Mouse (Mus musculus): ENCODE data around the gene Sipa1l2.

Sipa1l2 gene

DNA sequence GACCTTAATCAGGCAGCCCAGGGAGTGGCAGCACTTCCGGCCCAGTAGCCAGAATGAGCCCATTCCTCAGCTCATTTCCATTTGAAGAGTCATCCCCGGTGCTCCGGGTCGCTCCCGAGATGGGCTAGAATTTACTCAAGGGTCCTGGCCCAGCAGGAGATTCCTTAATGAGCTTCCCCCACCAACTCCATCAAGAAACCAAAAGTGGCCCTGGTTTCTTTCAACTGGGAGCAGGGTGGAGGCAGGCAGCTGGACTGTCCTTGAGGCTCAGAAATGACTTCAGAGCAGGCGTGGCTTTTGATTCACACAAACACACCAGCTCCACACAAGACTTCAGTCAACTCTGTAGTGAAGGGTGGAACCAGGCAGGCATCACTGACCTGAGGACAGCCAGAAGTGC is 109.0 kb downstream of the Sipa1l2 start:
- no peak for DNase-seq (ENCODE audit: low spot score)

DNA sequence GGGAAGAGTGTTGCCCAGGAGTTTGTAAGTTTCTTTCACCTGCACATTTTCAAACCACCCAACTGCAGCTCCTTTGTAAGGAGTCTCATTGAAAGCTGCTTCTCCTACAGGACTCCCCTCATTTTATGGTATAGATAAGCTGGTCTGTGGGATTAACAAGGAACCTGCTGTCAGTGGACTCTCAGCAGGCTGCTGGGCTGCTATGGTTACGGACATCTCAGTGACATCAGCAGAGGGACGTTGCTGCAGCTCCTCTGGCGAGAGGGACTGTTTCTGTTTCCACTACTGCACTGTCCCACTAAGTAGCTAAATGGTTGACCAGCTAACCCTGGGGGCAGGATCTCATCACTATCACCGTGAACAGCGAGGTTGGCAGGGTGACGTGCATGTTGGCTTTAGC is 120.6 kb downstream of the Sipa1l2 start:
- no peak for DNase-seq (ENCODE audit: low spot score)

DNA sequence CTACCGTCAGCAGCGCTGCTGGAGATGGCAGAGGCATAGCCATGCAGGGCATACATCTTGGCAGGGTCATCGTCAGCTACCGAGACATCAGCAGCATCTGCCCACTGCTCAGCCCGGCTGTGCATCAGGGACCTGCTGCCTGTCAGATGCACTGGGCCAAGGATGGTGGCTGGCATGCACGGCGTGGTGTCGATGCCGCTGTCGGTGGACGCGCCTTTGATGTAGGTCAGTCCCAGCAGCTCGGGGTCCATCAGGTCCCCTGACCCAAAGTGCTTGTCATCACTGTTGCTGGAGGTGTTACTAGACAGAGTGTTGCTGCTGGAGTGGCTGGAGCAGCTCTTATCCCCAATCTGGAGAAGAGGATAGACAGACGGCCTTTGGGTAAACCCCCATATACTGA is 122.1 kb downstream of the Sipa1l2 start:
- DNase-seq (ENCODE audit: low spot score): no peak

DNA sequence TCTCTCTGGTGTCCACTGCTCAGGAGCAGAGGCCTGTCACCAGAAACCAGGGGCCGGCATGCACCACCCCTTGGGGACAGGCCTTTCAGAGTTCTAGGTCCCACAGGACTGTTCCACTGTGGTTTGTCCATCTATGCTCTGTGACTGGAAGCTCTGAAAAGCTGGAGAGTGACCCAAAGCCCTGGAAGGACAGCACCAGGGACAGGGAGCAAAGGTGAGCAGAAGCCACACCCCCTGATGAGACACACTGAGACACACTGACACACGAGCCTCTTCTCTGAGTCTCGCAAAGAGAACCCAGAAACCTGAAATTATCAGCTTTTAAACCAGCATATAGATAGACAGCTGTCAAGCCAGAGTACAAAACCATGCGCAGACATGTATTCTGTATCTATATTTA is 123.4 kb downstream of the Sipa1l2 start:
- DNase-seq (ENCODE audit: low spot score): no peak

DNA sequence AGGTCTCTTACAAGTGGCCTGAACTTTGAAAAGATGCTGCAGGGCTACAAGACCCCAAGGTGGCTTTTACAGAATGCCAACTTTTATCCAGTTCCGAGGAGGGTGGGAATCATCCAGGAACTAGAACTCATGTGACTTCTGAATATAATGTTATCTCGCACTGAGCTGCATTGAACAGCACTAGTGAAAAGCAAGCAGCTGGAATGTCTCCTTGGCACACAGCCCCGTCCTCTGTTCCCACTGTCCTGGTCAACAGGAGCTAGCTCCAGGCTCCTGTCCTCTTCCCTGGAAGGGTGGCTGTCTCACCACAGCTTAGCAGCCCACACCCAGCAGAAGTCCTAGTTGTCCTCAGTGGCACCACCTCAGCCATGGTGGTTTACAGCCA is 124.4 kb downstream of the Sipa1l2 start:
- DNase-seq (ENCODE audit: low spot score): no peak

DNA sequence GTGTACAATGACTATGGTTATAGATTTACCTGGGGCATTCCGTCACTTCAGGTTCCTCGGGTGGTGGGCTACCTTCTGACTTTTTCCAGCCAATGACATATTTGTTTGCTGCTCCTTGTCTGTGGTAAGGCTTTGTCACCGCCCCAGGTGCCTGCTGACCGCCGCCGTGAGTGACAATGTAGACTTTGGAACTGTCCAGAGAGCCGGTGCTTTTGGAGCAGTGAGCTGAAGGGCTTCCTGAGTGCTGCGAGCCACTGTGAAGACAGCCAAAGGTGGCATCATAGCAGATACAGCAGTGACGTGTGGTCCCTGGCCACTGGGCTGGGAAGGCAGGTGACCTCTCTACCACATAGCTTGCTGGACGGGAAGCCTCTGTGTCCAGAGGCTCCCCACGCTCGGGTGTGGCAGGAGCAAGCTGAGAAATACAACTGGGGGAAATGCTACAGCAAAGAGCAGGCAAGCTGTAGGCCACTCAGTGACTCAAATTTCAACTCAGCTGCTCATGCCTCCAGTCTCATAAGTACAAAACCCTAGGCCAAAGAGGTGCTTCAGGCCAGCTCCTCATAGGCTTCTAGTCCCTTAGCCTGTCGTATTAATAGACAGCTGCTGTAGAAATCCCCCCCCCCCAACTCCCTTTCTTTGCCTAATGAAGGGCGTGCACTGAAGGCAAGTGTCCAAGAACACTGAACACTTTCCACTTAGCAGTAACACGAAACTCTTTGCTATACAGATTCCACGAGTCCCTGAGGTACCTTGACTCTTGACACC is 125.0 kb downstream of the Sipa1l2 start:
- no peak for DNase-seq (ENCODE audit: low spot score)

DNA sequence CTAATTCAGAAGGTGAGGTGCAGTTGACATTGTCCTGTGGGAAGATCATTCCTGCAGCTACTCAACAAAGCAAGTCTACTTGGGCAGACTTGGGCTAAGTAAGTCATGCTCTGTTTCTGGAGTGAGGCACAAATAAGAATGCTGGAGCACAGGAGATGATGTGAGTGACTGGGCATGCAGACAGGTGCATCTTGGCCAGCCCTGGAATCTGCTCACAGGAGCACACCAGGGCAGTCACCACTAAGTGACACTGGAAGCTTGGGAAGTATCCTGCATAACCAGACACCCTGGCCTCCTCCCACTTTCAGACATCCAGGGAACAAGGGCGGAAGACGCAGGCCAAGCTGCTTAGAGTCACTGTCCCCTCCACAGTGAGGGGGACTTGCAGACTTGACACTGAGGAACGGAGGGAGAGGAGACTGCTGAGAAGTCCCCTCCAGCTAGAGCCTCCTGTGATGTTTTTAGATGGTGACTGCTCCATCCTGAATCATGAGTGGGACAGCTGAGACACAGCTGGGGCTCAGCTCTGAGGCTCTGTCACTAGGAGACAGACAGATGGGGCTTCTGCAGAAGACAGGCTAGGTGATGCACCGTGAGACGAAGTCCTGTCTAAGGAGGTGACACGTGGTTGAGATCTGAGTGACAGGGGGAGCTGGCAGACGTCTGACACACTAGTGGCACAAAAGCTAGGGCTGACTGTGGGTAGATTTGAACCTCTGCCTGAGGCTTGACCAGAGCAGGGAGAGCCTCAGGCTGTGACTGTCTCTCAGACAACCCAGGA is 134.1 kb downstream of the Sipa1l2 start:
- no peak for DNase-seq (ENCODE audit: low spot score)

- no peak for DNase-seq (ENCODE audit: low spot score)
Observed at GRCm38 (mm10) chr8:125434151-125434550, 135.5 kb downstream of the Sipa1l2 start.

GRCm38 (mm10) chr8:125431321-125431720 is 138.3 kb downstream of the Sipa1l2 start:
- no peak for DNase-seq (ENCODE audit: low spot score)

- DNase-seq (ENCODE audit: low spot score): no peak
Observed at GRCm38 (mm10) chr8:125430796-125431195, 138.8 kb downstream of the Sipa1l2 start.

GRCm38 (mm10) chr8:125428979-125429690 is 140.5 kb downstream of the Sipa1l2 start:
- DNase-seq (ENCODE audit: low spot score): no peak

DNA sequence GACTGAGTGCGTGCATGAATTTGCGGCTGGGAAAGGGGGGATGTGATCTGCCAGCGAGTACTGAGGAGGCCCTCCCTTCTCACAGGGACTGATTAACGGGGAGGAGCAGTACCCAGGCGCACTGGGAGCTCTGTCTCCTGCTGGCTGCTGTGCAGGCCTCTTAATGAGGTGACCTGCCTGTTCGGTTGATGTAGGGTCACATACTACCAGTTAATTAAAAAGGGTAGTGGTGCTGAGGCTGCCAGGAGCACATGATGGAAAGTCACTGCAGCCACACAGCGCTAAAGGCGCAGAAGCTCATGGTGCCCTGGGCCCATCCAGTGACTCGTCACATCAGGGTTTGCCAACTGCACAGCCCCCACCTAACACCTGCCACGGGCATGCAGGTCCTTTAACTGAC is 145.7 kb downstream of the Sipa1l2 start:
- no peak for DNase-seq (ENCODE audit: low spot score)

DNA sequence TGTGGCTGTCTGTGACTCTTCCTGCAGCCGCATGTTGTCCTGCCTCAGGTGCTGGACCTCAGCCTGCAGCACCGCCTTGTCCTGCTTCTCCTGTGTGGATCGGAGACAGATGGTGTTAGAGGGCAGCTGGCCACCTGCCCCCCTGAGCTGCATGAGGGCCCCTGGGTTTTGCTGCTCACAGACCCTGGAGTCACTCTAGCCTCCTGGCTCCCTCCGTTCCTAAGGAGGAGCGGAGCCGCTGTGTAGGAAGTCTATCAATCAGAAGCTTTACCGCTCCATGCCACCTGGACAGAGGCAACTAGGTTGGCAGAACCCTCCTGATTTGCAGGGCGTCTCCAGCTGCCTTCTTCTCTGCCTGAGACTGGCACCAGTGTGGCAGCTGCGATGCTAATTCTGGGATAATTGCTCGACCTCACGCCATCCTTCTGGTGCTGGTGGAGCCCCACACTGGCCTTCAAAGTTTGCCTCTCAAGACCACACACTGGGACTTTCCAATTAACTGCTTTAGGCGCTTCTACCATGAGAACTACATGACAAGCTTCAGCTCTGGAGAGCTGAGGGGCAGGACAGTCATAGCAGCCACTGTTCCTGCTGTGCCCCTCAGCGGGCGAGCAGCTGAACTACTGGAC is 150.3 kb downstream of the Sipa1l2 start:
- no peak for DNase-seq (ENCODE audit: low spot score)

- no peak for DNase-seq (ENCODE audit: low spot score)
Observed at GRCm38 (mm10) chr8:125416146-125416545, 153.5 kb downstream of the Sipa1l2 start.

- DNase-seq (ENCODE audit: low spot score): no peak
Observed at GRCm38 (mm10) chr8:125414651-125415050, 155.0 kb downstream of the Sipa1l2 start.

- peak; percentile 4 for DNase-seq (ENCODE audit: low spot score)
Observed at GRCm38 (mm10) chr8:125413001-125413909, 156.4 kb downstream of the Sipa1l2 start.

DNA sequence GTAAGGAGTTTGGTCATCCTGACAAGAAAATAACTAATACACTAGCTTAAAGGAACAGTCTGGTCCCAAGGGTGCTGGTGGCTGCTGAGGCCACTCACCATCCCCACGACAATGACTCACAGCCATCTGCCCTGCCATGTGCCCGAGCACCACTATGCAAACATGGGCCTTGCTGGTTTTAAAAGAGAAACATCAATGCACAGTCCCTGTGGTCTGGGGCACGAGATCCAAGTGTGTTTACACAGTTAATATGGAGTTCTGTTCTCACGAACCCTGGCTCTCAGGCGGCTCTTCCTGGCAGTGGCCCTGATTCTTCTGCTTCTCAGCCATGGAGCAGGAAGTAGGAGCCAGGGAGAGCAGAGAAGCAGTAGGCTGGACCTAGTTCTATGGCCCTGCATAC is 159.0 kb downstream of the Sipa1l2 start:
- no peak for DNase-seq (ENCODE audit: low spot score)

GRCm38 (mm10) chr8:125407672-125408071 is 161.9 kb downstream of the Sipa1l2 start:
- no peak for DNase-seq (ENCODE audit: low spot score)

DNA sequence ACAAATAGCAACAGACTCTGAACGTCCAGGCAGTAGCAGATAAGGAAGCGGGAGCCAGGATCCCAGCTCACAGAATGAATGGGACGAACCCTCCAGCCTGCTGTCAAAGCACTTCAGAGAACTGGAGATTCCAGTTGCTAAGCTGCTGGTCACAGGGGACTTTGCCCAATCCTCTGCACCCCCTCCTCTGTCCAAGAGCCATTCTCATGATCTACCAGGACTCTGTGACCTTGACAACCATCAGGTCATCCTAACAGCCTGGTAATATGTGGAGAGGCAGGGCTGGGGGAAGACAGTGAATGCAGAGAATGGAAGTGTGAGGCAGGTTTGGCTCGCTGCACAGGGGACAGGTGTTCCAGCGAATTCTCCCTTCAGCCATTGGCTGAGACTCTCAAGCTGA is 163.2 kb downstream of the Sipa1l2 start:
- no peak for DNase-seq (ENCODE audit: low spot score)

GRCm38 (mm10) chr8:125401350-125401749 is 168.3 kb downstream of the Sipa1l2 start:
- no peak for DNase-seq (ENCODE audit: low spot score)

DNA sequence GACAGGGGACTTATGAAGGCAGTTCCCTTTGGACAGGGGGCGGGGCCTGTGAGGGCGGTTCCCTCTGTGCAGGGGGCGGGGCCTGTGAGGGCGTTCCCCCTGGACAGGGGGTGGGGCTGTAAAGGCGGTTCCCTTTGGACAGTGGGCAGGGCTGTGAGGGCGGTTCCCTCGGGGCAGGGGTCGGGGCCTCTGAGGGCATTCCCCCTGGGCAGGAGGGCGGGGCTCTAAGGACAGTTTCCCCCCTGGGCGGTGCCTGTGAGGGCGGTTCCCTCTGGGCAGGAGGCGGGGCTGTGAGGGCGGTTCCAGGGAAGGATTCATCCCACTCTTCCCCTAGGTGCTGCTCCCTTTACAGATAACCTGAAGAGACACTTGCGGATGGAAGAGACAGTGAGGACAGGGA is 171.6 kb downstream of the Sipa1l2 start:
- DNase-seq (ENCODE audit: low spot score): no peak

Data from T-cell, adult 2 months (primary cell).